Mouse (Mus musculus) stomach, postnatal 0 days (tissue): ENCODE results near the gene Lifr.

Source experiments
- CTCF ChIP-seq: IDR thresholded peaks from 2 replicates; pipeline ENCODE4 v1.5.1; 2016; ENCODE audit warnings: antibody characterized with exemption, low read depth, mild to moderate bottlenecking, moderate library complexity
- EP300 ChIP-seq: optimal IDR thresholded peaks from 2 replicates; pipeline ENCODE3; 2016; ENCODE audit warnings: antibody characterized with exemption

GRCm38 (mm10) chr15:7152116-7152760 is 61.8 kb downstream of the Lifr start:
- TF ChIP-seq CTCF (no peak), EP300 (no peak)
